Mouse (Mus musculus) myocyte (in vitro differentiated cells): ENCODE data around the gene BC048671. TPM values are rescaled to one million over a fixed set of nuclear protein-coding genes. Genes with fewer than 3 reads are reported as not detected.

Experiments used
- H3K27me3 ChIP-seq: one replicate; pipeline ENCODE4 v1.6.1; 2011; ENCODE audit not compliant: control insufficient read depth, insufficient read depth, insufficient read length
- H3K36me3 ChIP-seq: one replicate; pipeline ENCODE4 v1.6.1; 2011; ENCODE audit not compliant: control insufficient read depth, insufficient read depth
- H3K4me2 ChIP-seq: one replicate; pipeline ENCODE4 v1.6.1; 2011; ENCODE audit warnings: low read depth, control low read depth
- H3K4me3 ChIP-seq: one replicate; pipeline ENCODE4 v1.5.1; 2011; ENCODE audit warnings: mild to moderate bottlenecking, control low read depth, moderate library complexity
- H3K79me2 ChIP-seq: one replicate; pipeline ENCODE4 v1.6.1; 2011; ENCODE audit not compliant: control insufficient read depth, insufficient read depth
- H3ac ChIP-seq: one replicate; pipeline ENCODE4 v1.6.1; 2011; ENCODE audit not compliant: control insufficient read depth, insufficient read length
- CEBPB ChIP-seq: IDR thresholded peaks from 2 replicates; pipeline ENCODE4 v1.6.1; 2011; ENCODE audit warnings: mild to moderate bottlenecking, moderate library complexity; ENCODE audit not compliant: poor library complexity, insufficient read depth, severe bottlenecking
- E2F4 ChIP-seq: IDR thresholded peaks from one replicate; pipeline ENCODE4 v1.6.1; 2011; ENCODE audit warnings: mild to moderate bottlenecking, control low read depth, moderate library complexity; ENCODE audit not compliant: insufficient read depth
- MAX ChIP-seq: IDR thresholded peaks from one replicate; pipeline ENCODE4 v1.6.1; 2011; ENCODE audit warnings: low read depth, mild to moderate bottlenecking, control low read depth
- MYOD1 ChIP-seq, 3 experiments: IDR thresholded peaks; one replicate each; pipeline ENCODE4 v1.6.1; 2011; ENCODE audit warnings: control low read depth in 2 of 3, low read depth in 2 of 3, mild to moderate bottlenecking in 2 of 3, moderate library complexity in 1 of 3; ENCODE audit not compliant: insufficient read length in 2 of 3, control insufficient read depth in 1 of 3
- MYOG ChIP-seq, 3 experiments: IDR thresholded peaks; one replicate each; pipeline ENCODE4 v1.6.1; 2011; ENCODE audit warnings: control low read depth in 2 of 3, low read depth in 2 of 3, mild to moderate bottlenecking in 2 of 3; ENCODE audit not compliant: insufficient read length in 2 of 3, control insufficient read depth in 1 of 3, insufficient read depth in 1 of 3
- POLR2A ChIP-seq: IDR thresholded peaks from one replicate; pipeline ENCODE4 v1.6.1; 2011; ENCODE audit warnings: low read depth, mild to moderate bottlenecking, control low read depth, moderate library complexity; ENCODE audit not compliant: insufficient read length
- POLR2AphosphoS2 ChIP-seq: IDR thresholded peaks from one replicate; pipeline ENCODE4 v1.6.1; 2011; ENCODE audit warnings: low read depth, control low read depth; ENCODE audit not compliant: insufficient read length
- REST ChIP-seq: IDR thresholded peaks from one replicate; pipeline ENCODE4 v1.6.1; 2011; ENCODE audit warnings: mild to moderate bottlenecking, control low read depth, moderate library complexity; ENCODE audit not compliant: insufficient read depth, insufficient read length
- SRF ChIP-seq: IDR thresholded peaks from one replicate; pipeline ENCODE4 v1.6.1; 2011; ENCODE audit warnings: low read depth; ENCODE audit not compliant: control insufficient read depth, insufficient read length
- TCF12 ChIP-seq: IDR thresholded peaks from one replicate; pipeline ENCODE4 v1.6.1; 2011; ENCODE audit warnings: mild to moderate bottlenecking, control low read depth; ENCODE audit not compliant: poor library complexity, insufficient read depth, severe bottlenecking
- TCF3 ChIP-seq: IDR thresholded peaks from one replicate; pipeline ENCODE4 v1.6.1; 2011; ENCODE audit warnings: low read depth, control low read depth; ENCODE audit not compliant: insufficient read length
- USF1 ChIP-seq: IDR thresholded peaks from one replicate; pipeline ENCODE4 v1.6.1; 2011; ENCODE audit warnings: low read depth, mild to moderate bottlenecking, control low read depth, moderate library complexity
- polyA plus RNA-seq: library from polyadenylated mRNA; unstranded; fragments of >200 nt; fragmentation: generic; extraction: Trizol; gene quantifications from one replicate; pipeline ENCODE4 v1.2.1, GENCODE M21; 2012; ENCODE audit warnings: missing spikeins

Gene BC048671
- polyA plus RNA-seq: not detected

GRCm38 (mm10) chr6:90300919-90301318 is at the start of gene BC048671:
BC048671 (plus strand) TSS chr6:90301219.
- Histone ChIP-seq H3K27me3 (no peaks in the 10 kb centered on the region), H3K36me3 (no peaks in the 10 kb centered on the region), H3K79me2 (no peaks in the 10 kb centered on the region), H3K4me2 (no peak within 1 kb of the TSS), H3ac (no peak within 1 kb of the TSS), H3K4me3 (no peak within 1 kb of the TSS)
- TF ChIP-seq TCF12: no peak
- no peak for TF ChIP-seq SRF
- TF ChIP-seq POLR2AphosphoS2: no peak
- TF ChIP-seq POLR2A: no peak
- no peak for TF ChIP-seq TCF3
- no peak for TF ChIP-seq REST
- TF ChIP-seq CEBPB: no peak
- no peak for TF ChIP-seq USF1
- no peak for TF ChIP-seq MAX

GRCm38 (mm10) chr6:90288265-90288664 is 12.8 kb upstream of the BC048671 start:
- Histone ChIP-seq H3K27me3 (no peaks in the 10 kb centered on the region), H3K79me2 (no peaks in the 10 kb centered on the region), H3K4me2 (no peak overlapping the region), H3ac (no peak overlapping the region), H3K36me3 (no peaks in the 10 kb centered on the region), H3K4me3 (no peak overlapping the region)
- TF ChIP-seq POLR2AphosphoS2 (no peak), MYOD1 (IDR thresholded peaks at IDR 0.05; ENCODE audit: control insufficient read depth in 1 of 3, insufficient read length in 2 of 3, low read depth in 2 of 3) (no peak), SRF (no peak), REST (no peak), CEBPB (no peak), TCF3 (no peak), TCF12 (no peak), MYOG (IDR thresholded peaks at IDR 0.05; ENCODE audit: control insufficient read depth in 1 of 3, insufficient read depth in 1 of 3, insufficient read length in 2 of 3, low read depth in 2 of 3) (no peak), MAX (no peak), E2F4 (no peak), USF1 (no peak), POLR2A (no peak)

GRCm38 (mm10) chr6:90306315-90306975 is 5.4 kb downstream of the BC048671 start:
- Histone ChIP-seq H3K79me2 (no peaks in the 10 kb centered on the region), H3K27me3 (no peaks in the 10 kb centered on the region), H3ac (no peak overlapping the region), H3K36me3 (no peaks in the 10 kb centered on the region), H3K4me2 (no peak overlapping the region), H3K4me3 (no peak overlapping the region)
- TF ChIP-seq USF1 (no peak), SRF (no peak), MAX (no peak), E2F4 (no peak)

DNA sequence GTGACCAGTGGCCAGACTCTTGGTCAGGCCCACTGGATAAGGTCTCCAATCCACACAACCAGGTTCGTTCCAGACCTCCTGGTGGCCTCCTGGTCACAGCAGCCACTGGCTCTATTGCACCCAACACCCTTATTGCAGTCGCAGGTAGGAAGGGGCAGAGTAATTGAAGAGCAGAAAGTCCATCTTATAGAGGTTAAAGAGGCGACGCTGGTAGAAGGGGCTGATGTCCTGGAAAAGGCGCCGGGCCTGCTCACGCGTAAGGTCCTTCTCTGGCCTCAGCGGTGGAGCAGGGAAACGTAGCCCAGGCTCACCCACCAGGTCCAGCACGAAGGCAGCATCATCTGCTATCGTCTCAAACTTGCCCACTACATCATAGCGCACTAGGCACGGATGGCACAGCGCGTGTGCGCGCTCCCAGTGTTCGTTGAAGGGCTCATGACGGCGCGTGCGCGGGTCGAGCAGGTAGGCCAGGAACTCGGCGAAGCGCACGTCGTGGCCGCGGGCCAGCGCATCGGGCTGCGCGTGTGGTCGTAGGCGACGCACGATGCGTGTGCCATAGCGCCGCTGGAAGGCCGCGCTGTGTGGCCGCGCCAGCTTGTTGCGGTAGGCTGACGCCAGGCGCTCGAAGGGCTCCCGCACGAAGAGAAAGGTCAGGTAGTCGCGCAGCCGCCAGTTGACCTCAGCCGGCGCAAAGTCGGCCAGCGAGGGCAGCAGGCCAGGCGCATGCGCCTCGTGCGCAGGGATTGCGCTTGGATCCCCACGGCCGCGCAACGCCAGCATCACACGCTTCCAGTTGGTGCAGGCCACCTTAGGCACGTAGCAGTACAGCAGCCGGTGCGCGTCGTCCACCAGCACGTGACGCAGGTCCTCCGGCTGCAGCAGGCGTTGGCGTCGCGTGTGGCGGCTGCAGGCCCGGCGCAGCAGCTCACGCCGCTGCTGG is 8.1 kb downstream of the BC048671 start:
- Histone ChIP-seq H3K4me2 (no peak overlapping the region), H3K27me3 (no peaks in the 10 kb centered on the region), H3K79me2 (no peaks in the 10 kb centered on the region), H3ac (no peak overlapping the region), H3K4me3 (no peak overlapping the region), H3K36me3 (no peaks in the 10 kb centered on the region)
- TF ChIP-seq CEBPB: no peak
- TF ChIP-seq MAX: no peak
- TF ChIP-seq REST: no peak
- TF ChIP-seq MYOG (IDR thresholded peaks at IDR 0.05; ENCODE audit: control insufficient read depth in 1 of 3, insufficient read depth in 1 of 3, insufficient read length in 2 of 3, low read depth in 2 of 3): peak in 1 of 3 experiments; percentile 40

DNA sequence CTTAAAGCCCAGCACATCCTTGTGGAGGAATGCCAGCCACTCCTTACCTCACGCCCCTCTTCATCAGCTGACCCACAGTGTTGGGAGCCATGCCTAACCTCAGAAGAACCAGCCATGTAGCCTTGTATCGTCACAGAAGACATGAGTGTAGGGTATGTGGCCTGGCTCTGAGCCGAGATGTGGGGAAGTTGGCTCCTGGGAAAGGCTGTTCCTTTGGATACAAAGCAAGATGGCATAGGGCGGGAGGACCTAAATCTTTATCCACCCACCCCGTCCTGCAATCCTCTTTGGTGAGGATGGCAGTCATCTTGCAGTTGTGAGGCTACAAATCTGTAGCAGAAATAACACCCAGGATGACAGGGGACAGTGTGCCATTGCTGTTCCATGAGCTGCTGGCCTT is 14.9 kb downstream of the BC048671 start:
- Histone ChIP-seq H3K36me3 (no peaks in the 10 kb centered on the region), H3K27me3 (no peaks in the 10 kb centered on the region), H3K4me2 (no peak overlapping the region), H3ac (no peak overlapping the region), H3K79me2 (no peaks in the 10 kb centered on the region), H3K4me3 (no peak overlapping the region)
- TF ChIP-seq POLR2A: no peak
- TF ChIP-seq TCF12: no peak
- no peak for TF ChIP-seq USF1
- no peak for TF ChIP-seq MYOG (IDR thresholded peaks at IDR 0.05; ENCODE audit: control insufficient read depth in 1 of 3, insufficient read depth in 1 of 3, insufficient read length in 2 of 3, low read depth in 2 of 3)
- TF ChIP-seq TCF3: no peak
- TF ChIP-seq SRF: no peak
- TF ChIP-seq MYOD1 (IDR thresholded peaks at IDR 0.05; ENCODE audit: control insufficient read depth in 1 of 3, insufficient read length in 2 of 3, low read depth in 2 of 3): no peak
- no peak for TF ChIP-seq CEBPB
